Mouse (Mus musculus): ENCODE measurements around the gene Hrasls5. TPM values are rescaled to one million over a fixed set of nuclear protein-coding genes. Genes with fewer than 3 reads are reported as not detected.

Gene Hrasls5
- polyA plus RNA-seq, 1 experiment from 2014 or later = not detected

DNA sequence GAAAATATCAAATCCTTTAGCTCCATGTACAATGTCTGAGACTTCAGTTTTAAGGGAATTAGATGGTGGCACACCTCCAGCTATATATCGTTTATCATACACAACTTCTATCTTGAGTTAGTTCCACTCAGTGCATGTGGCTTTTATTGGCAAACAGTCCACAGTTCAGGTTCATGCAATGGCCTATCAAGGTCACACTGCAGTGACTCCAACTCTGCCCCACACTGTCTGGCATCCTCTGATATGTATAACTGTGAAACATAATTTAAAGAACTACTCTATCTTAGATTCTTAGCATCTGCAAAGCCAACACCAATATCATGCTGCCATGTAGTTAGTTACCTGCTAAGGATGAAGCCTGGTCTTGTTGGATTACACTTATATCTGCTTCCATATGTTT lies 75.6 kb downstream of the Hrasls5 start:
- no peak for ATAC-seq (ENCODE audit: insufficient number of reproducible peaks, low FRiP score)
- WGBS = 79% methylated on average over 1 of the region's 1 CpGs
- no peaks in the 10 kb centered on the region for H3K4me1 ChIP-seq (replicated peaks)
- no peaks in the 10 kb centered on the region for H3K27me3 ChIP-seq (replicated peaks)
- H3K9ac ChIP-seq = no peak overlapping the region
- H3K4me2 ChIP-seq = no peak overlapping the region
- no peaks in the 10 kb centered on the region for H3K36me3 ChIP-seq
- no peak overlapping the region for H3K27ac ChIP-seq (ENCODE audit: poor library complexity, severe bottlenecking)
- no peak overlapping the region for H3K4me3 ChIP-seq
- H3K9me3 ChIP-seq (replicated peaks) = no peaks in the 10 kb centered on the region

Other genes starting within 250 kb of the Hrasls5 start
- gene Spindoc, start 229.5 kb upstream of the Hrasls5 start, polyA plus RNA-seq (2016; fragmentation: Nextera tagmentation; extraction: Ambion mirVana) = 23.5 and 26.4 TPM in 2 replicates
- gene 2700081O15Rik, start 194.9 kb upstream of the Hrasls5 start, polyA plus RNA-seq (2016; fragmentation: Nextera tagmentation; extraction: Ambion mirVana) = 4.6 and 5.3 TPM in 2 replicates
- 158 TPM in 2 replicates for gene Rtn3, start 129.3 kb upstream of the Hrasls5 start, polyA plus RNA-seq (2016; fragmentation: Nextera tagmentation; extraction: Ambion mirVana)
- gene Atl3, start 118.5 kb upstream of the Hrasls5 start, polyA plus RNA-seq (2016; fragmentation: Nextera tagmentation; extraction: Ambion mirVana) = 10.3 and 11.7 TPM in 2 replicates
- gene Pla2g16, start 55.1 kb upstream of the Hrasls5 start, polyA plus RNA-seq (2016; fragmentation: Nextera tagmentation; extraction: Ambion mirVana) = 51.8 and 53.1 TPM in 2 replicates
- gene Lgals12, start 5.3 kb upstream of the Hrasls5 start, polyA plus RNA-seq (2016; fragmentation: Nextera tagmentation; extraction: Ambion mirVana) = 0.06 and 0.23 TPM in 2 replicates
- gene Slc22a19, start 98.8 kb downstream of the Hrasls5 start, polyA plus RNA-seq (2016; fragmentation: Nextera tagmentation; extraction: Ambion mirVana) = not detected in 2 replicates
- not detected in 2 replicates for gene Slc22a26, start 190.1 kb downstream of the Hrasls5 start, polyA plus RNA-seq (2016; fragmentation: Nextera tagmentation; extraction: Ambion mirVana)